Mouse (Mus musculus) bone marrow macrophage, adult 2 months (primary cell): ENCODE results near the gene Xpnpep2. TPM values are rescaled to one million over a fixed set of nuclear protein-coding genes. Genes with fewer than 3 reads are reported as not detected.

Source experiments
- H3K27ac ChIP-seq: 2 replicates; pipeline ENCODE4 v1.5.1; 2012; ENCODE audit warnings: low read depth, low read length; ENCODE audit not compliant: insufficient read depth
- H3K4me1 ChIP-seq: 2 replicates; pipeline ENCODE4 v1.6.1; 2012; ENCODE audit warnings: low read length; ENCODE audit not compliant: control insufficient read depth, insufficient read depth
- H3K4me3 ChIP-seq: 2 replicates; pipeline ENCODE4 v1.5.1; 2012; ENCODE audit warnings: mild to moderate bottlenecking, low read length, moderate library complexity; ENCODE audit not compliant: insufficient read depth
- CTCF ChIP-seq: IDR thresholded peaks from 2 replicates; pipeline ENCODE4 v1.5.1; 2012; ENCODE audit warnings: low read depth, mild to moderate bottlenecking, low read length, moderate library complexity
- POLR2A ChIP-seq: IDR thresholded peaks from 2 replicates; pipeline ENCODE4 v1.6.1; 2012; ENCODE audit warnings: mild to moderate bottlenecking, low read depth, low read length, borderline replicate concordance
- polyA plus RNA-seq: library from polyadenylated mRNA; stranded (reverse); fragments of >200 nt; gene quantifications from 2 replicates; pipeline ENCODE4 v1.2.4, GENCODE M21; 2012; ENCODE audit not compliant: missing spikeins, insufficient read depth, insufficient read length

Xpnpep2 gene
- polyA plus RNA-seq, 1 experiment, result not detected

GRCm38 (mm10) chrX:48119294-48119693, 10.8 kb downstream of the Xpnpep2 start:
- no peak overlapping the region for H3K4me3 ChIP-seq
- H3K27ac ChIP-seq, result no peak overlapping the region
- peaks cover 2% of the 10 kb centered on the region; the same call in 1 of the 2 replicates for H3K4me1 ChIP-seq
- TF ChIP-seq CTCF, result no peak
- no peak for TF ChIP-seq POLR2A

DNA sequence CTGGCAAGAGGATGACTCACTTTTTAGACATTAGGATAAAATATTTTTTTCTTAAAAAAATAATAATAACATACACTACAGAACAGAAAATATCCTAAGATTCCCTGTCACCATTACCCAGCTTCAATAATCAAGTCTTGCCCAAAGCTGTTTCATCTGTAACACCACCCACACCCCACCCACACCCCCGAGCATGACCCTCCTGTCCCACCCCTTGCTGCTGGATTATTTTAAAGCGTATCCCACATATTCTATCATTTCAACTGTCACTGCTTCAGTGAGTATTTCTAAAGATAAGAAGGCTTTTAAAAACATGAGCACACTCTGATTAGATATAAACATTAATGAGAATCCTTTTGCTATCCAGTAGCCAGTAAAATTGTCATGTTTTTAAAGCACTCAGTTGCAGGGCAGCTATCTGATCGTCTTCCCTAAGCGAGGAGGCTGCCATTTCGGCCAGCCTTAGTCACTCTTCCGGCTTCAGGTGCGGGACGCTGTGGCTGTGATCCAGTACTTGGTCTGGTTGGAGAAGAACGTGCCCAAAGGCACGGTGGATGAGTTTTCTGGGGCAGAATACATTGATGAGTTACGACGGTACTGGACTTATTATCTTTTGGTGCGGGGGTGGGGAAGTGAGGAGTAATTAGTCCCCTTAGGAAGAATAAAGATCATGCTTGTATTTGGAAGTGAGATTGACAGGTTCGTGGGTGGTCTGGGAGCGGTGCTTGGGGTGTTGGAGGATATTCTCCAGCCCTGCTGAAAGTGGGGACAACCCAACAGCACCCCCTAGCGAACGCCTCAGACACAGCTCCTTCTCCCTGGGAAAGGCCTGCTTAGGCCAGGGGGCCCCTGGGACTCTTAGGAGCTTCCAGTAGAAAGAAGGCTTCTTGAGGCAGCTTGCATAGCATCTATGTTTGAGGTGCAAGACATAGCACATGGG, 15.9 kb downstream of the Xpnpep2 start:
- TF ChIP-seq CTCF (peak; percentile 40), POLR2A (no peak)
- Histone ChIP-seq H3K4me1 (peaks cover 17% of the 10 kb centered on the region), H3K27ac (no peak overlapping the region), H3K4me3 (no peak overlapping the region)

DNA sequence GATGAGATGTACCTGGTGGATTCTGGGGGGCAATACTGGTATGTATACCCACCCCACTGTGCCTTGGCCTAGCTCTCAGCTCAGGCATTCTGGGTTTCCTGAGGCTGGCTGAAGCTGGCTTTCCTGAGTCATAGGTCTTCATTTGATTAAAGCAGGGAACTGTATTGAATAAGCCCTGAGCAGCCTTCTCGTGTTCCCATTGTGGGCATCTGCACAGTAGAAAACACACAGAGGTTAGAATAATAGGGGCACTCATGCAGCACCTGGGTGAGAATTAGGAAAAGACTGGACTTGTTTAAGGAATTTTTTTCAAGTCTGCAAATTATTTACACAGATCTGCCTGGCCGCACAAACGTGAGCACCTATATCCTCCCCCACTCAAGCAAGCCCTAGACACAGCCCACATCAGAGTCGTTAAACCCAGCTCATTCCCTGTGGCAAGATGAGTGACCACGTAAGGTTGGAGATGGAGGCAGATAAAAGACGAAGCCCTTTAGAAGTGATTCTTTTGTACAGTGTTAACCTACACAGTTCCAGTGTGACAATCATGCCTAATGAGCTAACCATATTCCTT, 18.5 kb downstream of the Xpnpep2 start:
- no peak overlapping the region for H3K4me3 ChIP-seq
- H3K4me1 ChIP-seq, result peaks cover 22% of the 10 kb centered on the region
- H3K27ac ChIP-seq, result no peak overlapping the region
- TF ChIP-seq POLR2A (no peak), CTCF (no peak)

GRCm38 (mm10) chrX:48127502-48128218, 19.1 kb downstream of the Xpnpep2 start:
- Histone ChIP-seq H3K4me3 (no peak overlapping the region), H3K27ac (peak overlapping the region; percentile 33; the same call in 1 of the 2 replicates), H3K4me1 (peaks cover 22% of the 10 kb centered on the region)
- no peak for TF ChIP-seq POLR2A
- TF ChIP-seq CTCF, result no peak

- TF ChIP-seq CTCF, result no peak
- no peak for TF ChIP-seq POLR2A
- H3K4me1 ChIP-seq, result peaks cover 22% of the 10 kb centered on the region
- H3K4me3 ChIP-seq, result no peak overlapping the region
- H3K27ac ChIP-seq, result no peak overlapping the region
Measured at GRCm38 (mm10) chrX:48129167-48129566, 20.6 kb downstream of the Xpnpep2 start.

GRCm38 (mm10) chrX:48136935-48137334, 28.4 kb downstream of the Xpnpep2 start:
- peaks cover 38% of the 10 kb centered on the region for H3K4me1 ChIP-seq
- no peak overlapping the region for H3K4me3 ChIP-seq
- no peak overlapping the region for H3K27ac ChIP-seq
- TF ChIP-seq CTCF (no peak), POLR2A (no peak)

GRCm38 (mm10) chrX:48138011-48138410, 29.5 kb downstream of the Xpnpep2 start:
- no peak for TF ChIP-seq CTCF
- TF ChIP-seq POLR2A, result no peak
- Histone ChIP-seq H3K4me3 (no peak overlapping the region), H3K4me1 (peaks cover 48% of the 10 kb centered on the region), H3K27ac (0 out of 2 replicates have a peak overlapping the region, but pooled peaks have one; percentile 2)

DNA sequence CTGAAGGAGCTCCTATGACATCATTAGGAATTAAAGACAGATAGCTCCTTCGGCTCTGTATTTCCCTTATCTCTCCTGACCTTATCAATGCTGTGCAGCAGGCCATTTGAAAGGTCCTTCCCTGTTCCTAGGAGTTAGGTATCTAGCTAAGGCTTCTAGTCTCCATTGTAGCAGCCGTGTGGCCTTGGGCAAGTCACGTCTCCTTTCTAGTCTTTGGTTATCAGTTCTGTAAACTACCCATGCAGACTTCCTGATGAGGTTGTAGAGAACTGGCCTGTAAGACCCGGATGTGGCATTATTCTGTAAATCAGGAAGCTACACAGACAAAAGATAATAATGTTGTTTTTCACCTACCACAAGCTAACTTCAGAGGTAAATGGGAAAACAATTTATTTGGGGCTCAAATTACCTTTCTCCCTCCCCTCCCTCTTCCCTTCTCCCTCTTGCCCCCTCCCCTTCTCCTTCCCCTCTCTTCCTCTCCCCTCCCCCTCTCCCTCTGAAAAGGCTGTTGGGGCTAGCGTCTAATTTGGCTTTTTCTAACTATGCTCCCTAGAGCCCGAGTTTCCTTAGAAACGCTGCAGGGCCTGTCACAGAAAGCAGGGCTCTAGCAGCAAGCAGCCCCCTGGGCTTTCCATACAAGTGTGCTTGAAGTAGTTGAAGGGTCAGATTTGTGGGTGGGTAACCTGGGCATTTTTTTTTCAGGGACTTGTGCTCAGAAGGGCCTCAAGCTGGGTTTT, 30.2 kb downstream of the Xpnpep2 start:
- no peak overlapping the region for H3K4me3 ChIP-seq
- peak overlapping the region; percentile 83 for H3K27ac ChIP-seq
- peaks cover 50% of the 10 kb centered on the region for H3K4me1 ChIP-seq
- TF ChIP-seq CTCF (no peak), POLR2A (no peak)

DNA sequence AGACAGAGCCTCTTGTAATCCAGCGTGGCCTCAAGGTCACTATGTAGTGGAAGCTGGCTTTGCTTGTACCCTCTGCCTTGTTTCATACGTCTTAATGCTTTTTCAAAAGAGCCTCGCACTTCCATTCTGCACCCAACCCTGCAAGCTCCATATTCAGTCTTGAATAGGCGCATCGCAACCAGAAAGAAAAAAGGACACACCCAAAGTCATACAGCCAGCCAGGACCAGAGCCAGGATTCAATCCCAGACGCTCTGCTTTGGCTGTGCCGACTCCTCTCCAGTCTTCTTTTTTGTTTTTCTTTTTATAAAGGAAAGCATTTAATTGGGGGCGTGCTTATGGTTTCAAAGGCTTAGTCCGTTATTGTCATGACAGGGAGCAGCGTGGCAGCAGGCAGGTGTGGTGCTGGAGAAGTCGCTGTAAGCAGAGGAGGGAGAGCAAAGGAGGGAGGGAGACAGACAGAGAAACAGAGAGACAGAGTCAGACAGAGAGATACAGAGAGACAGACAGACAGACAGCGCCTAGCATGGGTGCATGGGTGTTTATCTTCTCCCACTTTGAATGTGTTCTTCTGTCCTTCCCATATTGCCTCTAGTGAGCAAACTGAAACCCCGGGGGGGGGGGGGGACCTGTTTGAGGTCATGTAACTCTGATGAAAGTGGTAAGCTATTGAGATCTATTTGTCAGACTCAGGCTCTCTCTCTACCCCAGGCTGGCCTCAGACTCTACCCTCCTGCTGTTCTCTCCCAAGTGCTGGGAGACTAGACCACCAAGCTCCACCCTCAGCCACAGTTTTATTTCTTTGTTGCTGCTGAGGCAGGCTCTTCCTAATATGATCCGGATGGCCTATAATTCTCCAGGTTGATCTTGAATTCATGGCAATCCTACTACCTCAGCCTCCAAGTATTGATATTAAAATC, 31.1 kb downstream of the Xpnpep2 start:
- H3K4me1 ChIP-seq, result peaks cover 51% of the 10 kb centered on the region
- TF ChIP-seq CTCF, result no peak
- TF ChIP-seq POLR2A, result no peak
- no peak overlapping the region for H3K4me3 ChIP-seq
- peak overlapping the region; percentile 83 for H3K27ac ChIP-seq
